Mouse (Mus musculus) embryonic fibroblast, embryonic 13.5 days (primary cell): ENCODE data around the gene Iqcb1.

Experiments used
- CTCF ChIP-seq: IDR thresholded peaks from 2 replicates; pipeline ENCODE4 v1.5.1; 2011; ENCODE audit warnings: mild to moderate bottlenecking, control low read depth, low read length, moderate library complexity, borderline replicate concordance; ENCODE audit not compliant: insufficient read depth
- POLR2A ChIP-seq: IDR thresholded peaks from 2 replicates; pipeline ENCODE4 v1.6.1; 2011; ENCODE audit warnings: low read depth, mild to moderate bottlenecking, control low read depth, low read length, moderate library complexity

DNA sequence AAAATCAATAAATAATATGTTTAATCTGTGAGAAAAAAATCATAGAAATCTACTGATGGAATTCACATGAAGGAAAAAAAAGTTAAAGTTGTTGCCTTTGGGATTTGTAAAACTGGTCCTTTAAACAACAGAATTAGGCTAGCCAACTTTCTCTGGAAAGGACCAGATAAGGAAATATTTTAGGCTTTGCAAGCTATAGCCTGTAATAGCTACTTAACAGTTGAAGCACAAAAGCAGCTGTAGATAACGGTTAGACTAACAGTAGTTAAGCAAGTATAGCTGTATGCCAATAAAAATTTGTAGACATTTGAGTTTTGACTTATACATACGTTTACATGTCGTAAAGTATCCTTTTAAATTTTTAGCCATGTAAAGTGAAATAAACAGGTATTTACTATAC lies 35.4 kb downstream of the Iqcb1 start:
- TF ChIP-seq POLR2A = no peak
- TF ChIP-seq CTCF = no peak
